Mouse (Mus musculus): ENCODE data around the gene Neu3.
"Not testable (repeated sequence)": the region's sequence is repeated elsewhere in the genome, so short reads cannot be mapped to it uniquely, and the experiment has no call there.

Neu3 gene

DNA sequence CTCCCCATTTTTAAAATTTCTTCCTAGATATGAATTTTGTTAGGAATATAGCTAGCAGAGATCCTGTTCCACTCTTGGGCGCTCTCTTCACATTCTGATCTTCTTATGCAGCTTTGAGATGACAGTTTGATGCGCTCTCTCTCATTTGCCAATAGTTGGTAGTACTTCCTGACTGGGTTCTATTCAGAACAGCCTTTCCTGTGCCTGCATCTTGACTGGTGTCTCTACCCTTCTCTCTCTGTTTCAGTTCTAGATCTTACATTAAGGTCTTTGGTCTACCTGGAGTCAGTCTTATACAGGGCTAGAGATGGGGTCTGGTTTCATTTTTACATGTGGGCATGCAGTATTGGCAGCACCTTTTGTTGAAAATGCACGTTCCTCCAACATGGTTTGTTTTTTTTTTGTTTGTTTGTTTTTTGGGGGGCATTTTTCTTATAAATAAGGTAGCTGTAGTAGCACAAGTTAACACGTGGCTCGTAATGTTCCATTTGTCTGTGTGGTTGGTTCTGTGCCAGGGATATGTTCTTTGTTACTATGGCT, 6.2 kb upstream of the Neu3 start:
- no peak for DNase-seq (ENCODE audit: low spot score in 2 of 2)

DNA sequence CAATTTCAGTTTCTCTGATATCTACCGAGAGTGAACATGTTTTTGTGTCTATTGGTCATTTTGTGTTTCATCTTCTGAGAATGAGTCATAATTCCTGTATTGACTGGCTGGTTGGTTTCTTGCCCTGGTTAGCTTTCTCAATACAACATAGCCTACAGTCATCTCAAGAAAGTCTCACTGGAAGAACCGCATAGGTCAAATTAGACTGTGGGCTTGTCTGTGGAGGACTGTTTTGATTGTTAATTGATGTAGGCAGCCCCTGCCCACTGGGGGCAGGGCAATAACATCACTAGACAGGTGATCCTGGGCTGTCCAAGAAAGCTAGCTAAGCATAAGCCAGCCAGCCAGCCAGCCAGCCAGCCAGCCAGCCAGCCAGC, 5.6 kb upstream of the Neu3 start:
- DNase-seq (ENCODE audit: low spot score in 2 of 2) = no peak

DNA sequence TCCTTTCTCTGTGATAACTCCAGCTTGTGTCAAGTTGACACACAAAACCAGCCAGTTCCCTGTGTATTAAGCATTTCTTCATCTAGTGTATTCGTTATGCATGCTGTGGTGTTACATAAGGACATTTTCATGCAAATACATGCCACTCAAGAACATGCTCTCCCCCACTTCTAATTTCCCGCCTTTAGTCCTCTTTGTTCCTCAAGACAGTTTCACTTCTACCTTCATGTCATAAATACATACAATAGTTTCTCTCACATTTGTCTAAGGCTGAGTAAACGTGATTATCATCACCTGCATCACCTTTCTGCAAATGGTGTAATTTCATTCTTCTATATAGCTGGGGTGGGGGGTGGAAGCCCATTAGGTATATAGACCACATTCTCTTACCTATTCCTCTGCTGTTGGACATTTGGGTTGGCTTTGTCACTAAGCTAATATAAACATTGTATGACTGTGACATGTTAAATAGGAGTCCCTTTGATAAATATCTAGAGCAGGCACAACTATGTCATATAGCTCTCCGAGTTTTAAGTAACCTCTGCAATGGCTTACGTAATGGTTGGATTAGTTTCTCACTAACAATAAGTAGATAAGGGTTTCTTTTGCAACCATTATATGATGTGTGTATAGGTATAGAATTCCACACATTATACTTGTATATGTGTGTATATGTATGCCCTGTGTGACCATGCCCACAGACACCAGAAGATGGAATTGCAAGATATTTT, 5.1 kb upstream of the Neu3 start:
- no peak for DNase-seq (ENCODE audit: low spot score in 2 of 2)

DNA sequence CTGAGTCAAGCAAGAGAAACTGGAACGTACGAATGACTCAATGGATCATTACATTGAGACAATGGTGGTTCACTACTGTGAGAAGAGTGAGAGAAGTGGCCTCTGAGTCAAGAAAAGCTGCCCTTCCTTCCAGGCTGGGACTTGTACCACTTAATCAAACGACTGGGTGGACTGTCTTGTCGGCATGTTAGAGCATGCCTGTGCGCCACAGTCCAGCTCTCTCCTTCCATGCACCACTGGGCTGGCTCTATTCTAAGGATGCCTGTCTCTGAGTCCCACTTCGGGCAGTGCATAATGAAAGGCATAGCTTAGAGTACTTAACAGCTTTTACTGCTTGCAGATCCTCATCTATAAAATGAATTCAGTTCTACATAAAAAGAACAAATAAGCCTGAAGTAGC, 2.1 kb downstream of the Neu3 start:
- no peak for DNase-seq (ENCODE audit: low spot score in 2 of 2)

DNA sequence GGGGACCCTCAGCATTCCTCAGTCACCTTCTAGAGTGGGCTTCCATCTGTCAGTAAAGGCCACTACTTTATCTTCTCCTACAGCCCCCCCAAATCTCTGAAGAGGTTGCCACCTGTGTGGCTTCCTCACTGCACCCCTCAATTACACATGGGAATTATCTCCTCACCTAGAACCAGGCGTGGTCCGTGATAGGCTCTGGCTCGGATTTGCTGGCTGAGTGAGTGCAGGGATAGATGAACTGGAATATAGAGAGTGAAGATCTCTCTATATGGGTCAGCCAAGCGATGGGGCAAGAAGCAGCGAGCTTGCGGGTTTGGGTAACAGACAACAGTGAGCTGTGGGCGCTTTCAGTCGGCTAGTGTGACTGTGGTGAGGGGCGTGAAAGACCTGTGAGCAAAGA, 2.7 kb downstream of the Neu3 start:
- no peak for DNase-seq (ENCODE audit: low spot score in 2 of 2)

DNA sequence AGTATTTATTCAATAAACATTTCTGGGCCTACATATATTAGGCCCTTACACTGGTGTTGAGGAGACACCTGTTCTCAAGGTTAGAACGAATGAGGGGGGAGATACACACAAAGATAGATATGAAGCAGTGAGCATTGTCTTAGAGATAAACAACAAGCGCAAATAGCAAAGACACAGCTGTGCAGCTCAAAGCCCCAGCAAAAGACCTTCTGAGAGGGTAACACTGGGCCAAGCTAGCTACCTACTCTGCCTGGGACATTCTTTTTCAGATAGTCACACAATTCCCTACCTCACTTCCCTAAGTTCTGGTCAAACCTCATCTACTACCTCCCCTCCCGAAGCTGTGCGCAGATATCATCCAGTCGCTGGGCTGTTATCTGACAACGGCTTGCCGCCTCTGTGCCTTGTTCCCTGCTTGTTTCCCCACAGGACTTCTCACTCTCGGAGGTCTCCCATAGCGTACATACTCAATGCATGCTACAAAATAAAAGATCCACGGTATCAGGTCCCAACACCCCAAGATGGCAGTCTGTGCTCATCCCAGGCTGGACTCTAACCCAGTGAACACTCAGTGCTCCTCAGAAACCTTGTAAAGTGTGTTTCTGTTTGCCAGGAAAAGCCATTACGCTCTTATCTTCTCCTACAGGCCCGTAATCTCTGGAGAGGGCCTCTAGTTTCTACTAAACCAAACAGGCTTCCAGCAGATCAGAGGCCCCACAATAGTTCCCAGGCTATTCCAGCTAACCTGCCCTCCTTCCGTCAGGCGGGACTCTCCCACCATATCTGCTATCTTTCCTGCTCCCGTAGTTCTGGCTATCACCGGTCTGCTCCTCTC, 3.4 kb downstream of the Neu3 start:
- no peak for DNase-seq (ENCODE audit: low spot score in 2 of 2)

DNA sequence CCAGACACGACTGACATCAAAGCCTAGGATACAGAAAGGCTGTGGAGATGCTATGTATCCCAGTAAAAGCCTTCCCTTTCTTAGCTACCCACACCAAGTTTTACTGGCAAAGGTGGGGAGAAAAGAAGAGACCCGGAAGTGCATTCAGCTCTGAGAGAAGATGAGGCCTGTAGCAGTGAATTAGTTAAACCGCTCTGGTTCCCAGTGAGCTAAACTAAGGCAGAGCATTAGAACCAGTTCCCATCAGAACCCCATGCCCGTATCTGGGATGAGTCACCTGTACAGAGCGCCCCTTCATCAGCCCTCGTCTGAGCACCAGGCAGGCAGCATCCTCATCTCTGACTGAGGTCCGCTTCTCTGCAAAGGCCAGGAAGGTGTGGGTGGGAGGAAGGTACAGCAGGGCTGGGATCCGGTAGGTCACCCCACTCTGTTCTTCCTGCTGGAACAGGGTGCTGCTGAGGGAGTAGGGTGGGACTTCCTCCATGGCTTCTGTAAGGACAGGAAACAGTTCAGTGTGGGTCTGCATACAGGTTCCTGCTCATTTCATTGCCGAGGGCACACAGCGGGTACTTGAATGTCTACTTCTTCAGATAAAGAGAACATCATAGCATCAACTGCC, 5.1 kb downstream of the Neu3 start:
- no peak for DNase-seq (ENCODE audit: low spot score in 2 of 2)

DNA sequence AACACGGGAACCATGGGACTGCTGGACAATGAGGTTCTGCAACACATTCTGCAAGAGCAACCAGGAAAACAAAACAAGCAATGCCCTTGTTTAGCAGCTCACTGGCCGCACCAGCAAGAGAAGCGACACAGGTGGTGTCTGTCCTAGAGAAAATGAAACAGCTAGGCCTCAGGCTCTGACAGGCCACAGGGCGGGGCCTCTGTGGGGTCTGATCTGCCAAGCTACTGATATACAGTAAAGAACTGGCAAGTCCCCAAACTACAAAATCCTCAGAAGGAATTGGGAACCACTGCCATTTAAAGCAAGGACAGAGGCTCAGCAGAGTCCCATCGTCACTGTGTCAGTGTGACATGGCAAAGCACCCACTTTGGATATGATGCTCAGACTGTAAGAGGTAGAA, 5.8 kb downstream of the Neu3 start:
- no peak for DNase-seq (ENCODE audit: low spot score in 2 of 2)

DNA sequence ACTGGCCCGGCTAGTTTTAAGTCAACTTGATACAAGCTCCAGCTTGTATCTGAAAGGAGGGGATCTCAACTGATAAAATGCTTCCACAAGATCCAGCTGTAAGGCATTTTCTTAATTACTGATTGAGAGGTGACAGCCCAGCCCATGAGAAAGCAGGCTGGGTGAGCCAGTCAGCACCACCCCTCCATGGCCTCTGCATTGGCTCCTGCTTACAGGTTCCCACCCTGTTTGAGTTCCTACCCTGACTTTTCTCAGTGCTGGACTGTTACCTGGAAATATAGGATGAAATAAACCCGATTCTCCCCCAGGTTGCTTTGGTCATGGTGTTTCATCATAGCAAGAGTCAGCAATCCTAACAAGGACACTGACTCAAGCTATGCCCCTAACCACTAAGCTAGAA, 6.3 kb downstream of the Neu3 start:
- DNase-seq (ENCODE audit: low spot score in 2 of 2) = no peak

DNA sequence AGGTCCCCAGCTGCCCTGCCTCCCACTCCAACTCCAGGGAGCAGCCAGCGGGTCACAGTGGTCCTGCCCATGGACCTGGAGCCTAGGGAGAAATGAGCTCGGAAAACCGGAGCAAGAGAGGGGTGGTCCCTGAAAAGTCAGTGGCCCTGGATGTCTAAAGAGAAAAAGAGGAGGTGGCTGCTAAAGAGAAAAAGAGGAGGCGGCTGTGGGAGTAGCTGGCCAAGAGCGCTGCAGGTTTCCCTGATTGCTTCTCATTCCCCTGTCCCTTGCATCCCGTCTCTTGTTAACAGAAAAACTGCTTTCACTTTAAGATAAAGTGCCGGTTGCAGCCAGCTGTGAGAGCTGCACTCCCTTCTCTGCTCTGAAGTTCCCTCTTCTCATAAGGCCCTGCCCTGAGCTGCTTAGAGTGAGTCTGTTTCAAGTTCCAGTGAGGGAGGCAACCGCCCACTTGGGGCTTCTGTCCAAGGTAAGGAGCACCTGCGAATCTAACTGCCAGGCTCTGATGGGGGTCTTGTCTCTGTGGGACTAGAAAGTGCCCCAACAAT, 10.0 kb downstream of the Neu3 start:
- not testable (repeated sequence) for DNase-seq (ENCODE audit: low spot score in 2 of 2)

DNA sequence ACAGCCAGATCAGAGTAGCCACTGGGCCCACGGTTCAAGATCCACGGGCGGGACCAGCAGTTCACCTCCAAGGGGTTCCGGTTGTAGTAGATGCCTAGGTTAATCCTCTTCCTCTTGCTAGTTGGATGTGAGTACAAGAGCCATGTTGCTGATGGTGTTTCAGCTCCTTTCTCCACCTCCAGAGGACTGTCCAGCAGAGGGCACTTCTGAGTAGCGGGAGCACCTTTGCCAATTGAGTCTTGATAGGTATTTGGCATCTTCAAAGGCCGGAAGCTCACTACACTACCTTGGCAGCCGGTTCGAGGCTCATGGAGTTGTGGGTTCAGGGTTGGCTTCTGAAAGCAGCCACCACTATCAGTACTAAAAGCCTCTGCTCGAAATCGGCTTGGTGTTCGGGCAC, 14.8 kb downstream of the Neu3 start:
- no peak for DNase-seq (ENCODE audit: low spot score in 2 of 2)

DNA sequence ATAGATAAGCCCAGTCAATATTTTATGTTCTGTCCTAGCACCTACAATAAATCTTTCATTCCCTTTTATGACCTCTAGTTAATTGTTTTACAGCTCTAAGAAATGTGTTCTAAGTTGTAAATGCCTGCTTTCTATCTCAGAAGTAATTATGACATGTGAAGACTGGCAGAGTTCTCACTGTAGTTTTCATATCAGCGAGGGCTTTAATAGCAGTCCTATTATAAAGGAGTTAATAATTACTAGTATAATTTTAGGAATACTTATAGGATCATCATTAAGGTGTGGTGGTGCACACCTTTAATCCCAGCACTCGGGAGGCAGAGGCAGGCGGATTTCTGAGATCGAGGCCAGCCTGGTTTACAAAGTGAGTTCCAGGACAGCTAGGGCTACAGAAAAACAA, 16.6 kb downstream of the Neu3 start:
- DNase-seq (ENCODE audit: low spot score in 2 of 2) = no peak

DNA sequence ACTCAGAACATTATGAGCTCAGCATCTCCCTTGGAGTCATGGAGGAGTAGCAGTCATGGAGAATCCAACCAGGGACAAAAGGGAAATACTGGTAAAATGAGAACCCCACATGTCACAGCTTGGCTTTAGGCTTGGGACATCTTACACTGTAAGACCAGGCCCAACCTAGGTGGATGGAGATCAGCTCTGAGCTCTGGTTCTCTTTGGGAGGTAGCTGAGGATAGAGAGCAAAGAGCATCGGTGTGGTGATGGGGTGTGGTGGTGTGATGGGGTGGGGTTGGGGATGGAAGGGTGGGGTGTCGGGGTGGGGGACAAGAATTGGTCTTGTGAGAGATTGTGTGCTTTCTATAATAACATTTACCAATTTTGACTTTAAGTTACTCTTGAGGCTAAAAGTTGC, 17.4 kb downstream of the Neu3 start:
- DNase-seq (ENCODE audit: low spot score in 2 of 2) = no peak

DNA sequence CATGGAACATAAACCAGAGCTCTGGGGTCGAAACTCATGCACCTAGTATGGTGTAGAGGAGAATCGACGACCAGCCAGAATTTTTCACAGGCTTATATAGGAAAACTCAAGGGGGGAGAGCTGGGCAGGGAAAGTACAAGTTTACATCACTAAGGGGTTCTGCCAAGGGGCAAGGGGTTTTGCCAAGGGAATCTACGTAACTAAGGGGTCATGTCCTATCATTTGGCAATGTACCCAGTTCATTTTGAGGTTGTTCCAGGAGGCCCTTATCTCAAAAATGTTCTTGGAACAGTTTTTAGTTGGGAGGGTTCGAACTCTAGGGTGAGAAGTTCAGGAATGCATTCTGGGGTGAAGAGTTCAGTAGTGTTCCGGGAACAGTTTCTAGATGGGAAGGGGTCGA, 21.2 kb downstream of the Neu3 start:
- not testable (repeated sequence) for DNase-seq (ENCODE audit: low spot score in 2 of 2)

DNA sequence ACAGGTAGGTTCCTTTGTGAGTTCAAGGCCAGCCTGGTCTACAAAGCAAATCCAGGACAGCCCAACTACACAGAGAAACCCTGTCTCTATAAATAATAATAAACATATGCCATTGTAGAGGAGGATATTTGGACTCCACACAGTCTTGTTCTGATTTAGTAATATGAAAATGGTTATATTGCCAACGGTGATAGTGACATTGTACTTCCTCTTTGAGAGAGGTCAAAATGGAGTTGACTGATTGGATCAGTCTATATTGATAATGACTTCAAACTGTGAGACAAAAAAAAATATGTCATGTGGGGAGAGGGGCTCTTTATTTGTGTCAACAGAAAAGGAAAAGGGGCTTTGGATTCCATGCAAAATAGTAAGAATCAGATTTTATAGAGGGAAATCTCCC, 22.9 kb downstream of the Neu3 start:
- DNase-seq (ENCODE audit: low spot score in 2 of 2) = no peak

DNA sequence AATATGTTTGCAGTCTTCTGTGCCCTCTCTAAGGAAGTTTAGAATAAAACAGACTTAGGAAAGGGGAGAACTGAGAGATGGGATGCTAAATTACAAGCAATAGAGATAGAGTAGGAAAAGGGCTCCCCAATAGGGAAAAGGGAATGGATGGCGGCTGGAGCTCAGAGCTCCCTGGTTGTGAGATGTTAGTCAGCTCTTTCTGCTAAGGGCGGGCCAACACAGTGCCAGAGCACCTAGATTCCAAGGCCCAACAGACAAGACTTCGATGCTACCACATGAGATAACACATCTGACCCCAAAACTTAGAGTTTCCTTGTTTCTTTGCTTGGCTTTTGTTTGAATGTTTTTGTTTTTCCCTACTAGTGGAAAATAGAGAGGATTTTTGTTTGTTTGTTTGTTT, 24.2 kb downstream of the Neu3 start:
- DNase-seq (ENCODE audit: low spot score in 2 of 2) = not testable (repeated sequence)

DNA sequence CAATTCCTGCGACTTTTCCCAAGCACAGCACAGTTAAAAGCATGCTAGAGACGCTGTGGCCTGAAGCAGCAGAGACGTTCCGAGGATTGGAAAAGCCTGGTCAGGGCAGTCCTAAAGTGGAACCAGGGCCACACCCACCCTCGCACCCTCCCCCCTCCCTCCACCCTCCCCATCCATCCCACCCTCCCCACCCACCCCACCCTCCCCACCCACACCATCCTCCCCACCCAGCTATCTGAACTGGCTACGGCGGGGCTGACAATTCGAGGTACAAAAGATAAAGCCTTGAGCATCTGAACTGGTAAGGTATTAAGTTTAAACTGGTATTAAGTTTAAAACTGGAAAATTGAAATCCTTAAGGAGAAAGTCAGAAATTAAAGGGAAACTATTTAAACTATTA, 24.7 kb downstream of the Neu3 start:
- no peak for DNase-seq (ENCODE audit: low spot score in 2 of 2)

DNA sequence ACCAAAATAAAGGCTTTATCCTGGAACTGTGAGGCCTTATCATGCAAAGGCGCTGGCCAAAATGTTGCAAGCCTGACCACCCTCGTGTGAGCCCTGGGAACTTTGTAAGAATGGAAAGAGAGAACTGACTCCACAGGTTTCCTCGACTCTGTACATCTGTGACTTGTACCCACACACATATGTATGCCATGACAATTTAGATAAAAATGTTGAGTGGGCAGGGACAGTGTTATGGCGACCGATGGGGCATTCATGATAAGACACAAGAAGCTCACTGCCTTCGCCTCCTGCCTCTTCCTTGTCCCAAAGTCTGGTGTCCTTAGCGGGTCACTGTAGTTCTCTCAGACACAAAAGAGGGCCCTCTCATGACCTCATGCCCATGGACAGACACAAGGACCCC, 29.1 kb downstream of the Neu3 start:
- DNase-seq (ENCODE audit: low spot score in 2 of 2) = no peak

DNA sequence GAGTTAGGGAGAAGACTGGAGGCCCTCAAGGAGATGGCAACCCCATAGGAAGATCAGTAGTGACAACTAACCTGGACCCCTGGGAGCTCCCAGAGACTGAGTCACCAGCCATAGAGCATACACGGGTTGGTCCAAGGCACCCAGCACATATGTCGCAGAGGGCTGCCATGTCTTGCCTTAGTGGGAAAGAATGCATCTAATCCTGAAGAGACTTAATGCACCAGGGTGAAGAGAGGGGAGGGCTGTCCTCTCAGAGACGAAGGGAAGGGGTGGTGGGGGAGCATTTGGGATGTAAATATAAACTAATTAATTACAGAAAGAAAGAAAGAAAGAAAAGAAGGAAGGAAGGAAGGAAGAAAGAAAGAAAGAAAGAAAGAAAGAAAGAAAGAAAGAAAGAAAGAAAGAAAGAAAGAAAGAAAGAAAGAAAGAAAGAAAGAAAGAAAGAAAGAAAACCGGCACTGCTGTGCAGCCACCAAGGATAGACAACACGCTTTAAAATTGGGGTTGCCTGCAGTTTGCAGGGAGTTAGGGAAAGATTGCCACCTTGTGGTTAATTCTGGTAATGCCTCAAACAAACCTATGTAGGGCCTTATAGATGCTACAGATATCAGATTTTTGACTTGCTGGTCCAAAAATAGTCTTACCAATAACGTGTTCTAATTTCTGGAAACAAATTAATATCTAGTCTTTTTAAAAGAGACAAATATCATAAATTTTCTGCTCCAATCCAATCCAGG, 30.1 kb downstream of the Neu3 start:
- DNase-seq (ENCODE audit: low spot score in 2 of 2) = no peak

DNA sequence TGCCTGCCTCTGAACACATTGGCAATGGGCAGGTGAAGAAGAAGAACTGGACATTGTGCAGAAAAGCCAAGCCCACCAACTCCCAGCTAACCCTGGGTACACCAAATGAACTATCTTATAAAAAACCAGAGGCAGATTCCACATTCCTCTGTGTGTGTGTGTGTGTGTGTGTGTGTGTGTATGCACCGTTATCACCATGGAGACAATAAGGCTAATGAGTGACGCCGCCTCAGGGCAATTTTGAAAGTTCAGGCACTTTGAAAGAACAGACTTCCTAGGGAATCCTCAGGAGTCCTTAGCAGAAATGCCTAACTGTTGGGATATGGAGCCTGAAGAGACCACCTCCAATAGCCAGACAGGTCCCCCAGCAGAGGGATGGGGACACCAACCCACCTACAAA, 31.0 kb downstream of the Neu3 start:
- no peak for DNase-seq (ENCODE audit: low spot score in 2 of 2)

DNA sequence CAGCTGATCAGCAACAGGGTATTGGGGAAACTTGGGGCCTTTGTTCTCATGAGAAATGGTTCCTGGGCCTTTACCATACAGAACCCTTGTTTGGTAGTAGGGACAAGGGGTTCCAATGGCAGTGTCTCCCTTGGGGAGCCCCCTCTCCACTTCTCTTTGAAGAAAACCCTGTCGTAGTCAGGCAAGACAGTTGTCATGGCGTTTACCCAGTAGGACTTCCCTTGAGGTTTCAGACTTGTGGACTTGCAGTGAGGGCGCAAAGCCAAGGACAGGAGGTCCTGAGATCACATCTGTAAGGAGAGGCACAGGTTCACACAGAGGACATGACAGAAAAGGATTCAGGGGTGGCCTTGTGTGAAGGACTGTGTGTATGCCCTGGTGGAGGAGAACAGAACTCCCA, 31.7 kb downstream of the Neu3 start:
- DNase-seq (ENCODE audit: low spot score in 2 of 2) = no peak

All from urinary bladder, postnatal 4 days (tissue).